Mouse (Mus musculus): ENCODE results near the gene Lrrc28. TPM values are rescaled to one million over a fixed set of nuclear protein-coding genes. Genes with fewer than 3 reads are reported as not detected.

The Lrrc28 gene
- polyA plus RNA-seq, 1 experiment = 1.7 TPM

DNA sequence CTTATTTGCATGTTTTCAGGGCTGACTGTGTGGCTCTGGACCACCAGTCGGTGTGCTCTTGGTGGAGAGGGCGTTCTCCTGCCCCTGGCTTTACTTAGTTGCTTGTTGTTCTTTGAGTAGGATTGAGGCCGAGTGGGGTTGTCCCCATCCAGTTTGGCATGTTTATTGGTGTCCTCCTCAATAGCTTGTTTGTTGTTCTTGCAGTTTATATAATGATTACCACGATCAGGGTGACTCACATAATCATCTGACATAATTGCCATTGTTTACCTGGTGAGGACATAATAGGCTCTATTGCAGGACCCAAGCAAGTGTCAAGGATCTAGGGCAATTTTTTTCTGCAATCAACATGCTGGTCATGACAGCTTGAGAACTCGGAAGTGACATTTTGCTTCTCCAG is 7.1 kb upstream of the Lrrc28 start:
- H3K4me3 ChIP-seq (replicated peaks) = no peak overlapping the region
- H3K9me3 ChIP-seq (ENCODE audit: control insufficient read depth, low read length) = no peaks in the 10 kb centered on the region
- no peaks in the 10 kb centered on the region for H3K27me3 ChIP-seq (ENCODE audit: control insufficient read depth)
- no peaks in the 10 kb centered on the region for H3K36me3 ChIP-seq (ENCODE audit: control insufficient read depth)
- TF ChIP-seq TAL1 (IDR thresholded peaks at IDR 0.05; ENCODE audit: low read length) = no peak
- TF ChIP-seq GATA1 (IDR thresholded peaks at IDR 0.05; ENCODE audit: low read length) = no peak
- no peaks in the 10 kb centered on the region for H3K4me1 ChIP-seq (ENCODE audit: control insufficient read depth)

GRCm38 (mm10) chr7:67648376-67648775 is 3.3 kb upstream of the Lrrc28 start:
- TF ChIP-seq TAL1 (IDR thresholded peaks at IDR 0.05; ENCODE audit: low read length) = no peak
- TF ChIP-seq GATA1 (IDR thresholded peaks at IDR 0.05; ENCODE audit: low read length) = no peak
- Histone ChIP-seq H3K27me3 (ENCODE audit: control insufficient read depth) (no peaks in the 10 kb centered on the region), H3K4me3 (replicated peaks) (no peak overlapping the region), H3K36me3 (ENCODE audit: control insufficient read depth) (no peaks in the 10 kb centered on the region), H3K4me1 (ENCODE audit: control insufficient read depth) (peaks cover 19% of the 10 kb centered on the region), H3K9me3 (ENCODE audit: control insufficient read depth, low read length) (no peaks in the 10 kb centered on the region)

GRCm38 (mm10) chr7:67647277-67647676 is 2.2 kb upstream of the Lrrc28 start, which contains the start of gene Ttc23:
Gene Ttc23 (plus strand): TSS chr7:67647410.
- H3K9me3 ChIP-seq (ENCODE audit: control insufficient read depth, low read length) = no peaks in the 10 kb centered on the region
- H3K27me3 ChIP-seq (ENCODE audit: control insufficient read depth) = no peaks in the 10 kb centered on the region
- peaks cover 23% of the 10 kb centered on the region for H3K4me1 ChIP-seq (ENCODE audit: control insufficient read depth)
- H3K36me3 ChIP-seq (ENCODE audit: control insufficient read depth) = no peaks in the 10 kb centered on the region
- TF ChIP-seq TAL1 (IDR thresholded peaks at IDR 0.05; ENCODE audit: low read length) (no peak), GATA1 (IDR thresholded peaks at IDR 0.05; ENCODE audit: low read length) (no peak)
- H3K4me3 ChIP-seq (replicated peaks) = peak within 1 kb of the TSS; percentile 33

DNA sequence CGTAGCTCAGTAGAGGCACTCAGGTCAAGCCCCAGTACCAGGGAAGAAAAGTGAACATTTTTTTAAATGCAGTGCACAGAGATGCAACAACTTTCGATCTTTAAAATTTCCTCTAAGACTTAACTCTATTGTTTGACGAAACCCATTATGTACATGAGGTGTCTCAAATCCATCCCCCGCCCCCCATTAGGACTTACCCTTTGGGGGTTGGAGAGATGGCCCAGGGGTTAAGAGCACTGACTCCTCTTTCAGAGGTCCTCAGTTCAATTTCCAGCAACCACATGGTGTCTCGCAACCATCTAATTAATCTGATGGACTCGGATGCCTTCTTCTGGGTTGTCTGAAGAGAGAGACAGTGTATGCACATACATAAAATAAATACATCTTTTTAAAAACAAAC is 1.1 kb upstream of the Lrrc28 start:
- Histone ChIP-seq H3K36me3 (ENCODE audit: control insufficient read depth) (no peaks in the 10 kb centered on the region), H3K9me3 (ENCODE audit: control insufficient read depth, low read length) (no peaks in the 10 kb centered on the region), H3K27me3 (ENCODE audit: control insufficient read depth) (no peaks in the 10 kb centered on the region), H3K4me3 (replicated peaks) (peak overlapping the region; percentile 68), H3K4me1 (ENCODE audit: control insufficient read depth) (peaks cover 23% of the 10 kb centered on the region)
- no peak for TF ChIP-seq TAL1 (IDR thresholded peaks at IDR 0.05; ENCODE audit: low read length)
- TF ChIP-seq GATA1 (IDR thresholded peaks at IDR 0.05; ENCODE audit: low read length) = no peak

- Histone ChIP-seq H3K27me3 (ENCODE audit: control insufficient read depth) (no peaks in the 10 kb centered on the region), H3K36me3 (ENCODE audit: control insufficient read depth) (peaks cover 4% of the 10 kb centered on the region), H3K4me1 (ENCODE audit: control insufficient read depth) (peaks cover 23% of the 10 kb centered on the region), H3K9me3 (ENCODE audit: control insufficient read depth, low read length) (no peaks in the 10 kb centered on the region), H3K4me3 (replicated peaks) (peak overlapping the region; percentile 68)
- no peak for TF ChIP-seq TAL1 (IDR thresholded peaks at IDR 0.05; ENCODE audit: low read length)
- TF ChIP-seq GATA1 (IDR thresholded peaks at IDR 0.05; ENCODE audit: low read length) = no peak
Measured at GRCm38 (mm10) chr7:67645681-67646014, 580 bp upstream of the Lrrc28 start.

DNA sequence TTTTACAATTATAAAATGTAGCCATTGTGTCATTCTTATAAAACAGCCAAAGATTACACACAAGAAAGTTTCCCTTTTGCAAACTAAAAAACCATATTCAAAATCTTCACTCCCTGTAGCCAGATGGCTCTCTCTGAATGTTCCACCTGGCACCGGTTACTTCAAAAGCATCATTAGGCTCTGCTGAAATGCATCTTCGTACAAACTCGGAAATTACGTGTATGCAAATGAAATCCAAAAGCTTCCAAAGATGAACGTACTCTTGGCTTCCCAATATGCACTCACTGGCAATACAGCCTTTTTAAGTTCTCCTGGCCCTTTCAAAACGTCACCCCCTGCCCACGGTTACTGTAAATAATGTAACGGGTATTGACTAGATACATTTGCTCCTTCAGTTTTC is 777 bp downstream of the Lrrc28 start:
- Histone ChIP-seq H3K9me3 (ENCODE audit: control insufficient read depth, low read length) (no peaks in the 10 kb centered on the region), H3K4me1 (ENCODE audit: control insufficient read depth) (peaks cover 23% of the 10 kb centered on the region), H3K36me3 (ENCODE audit: control insufficient read depth) (peaks cover 5% of the 10 kb centered on the region), H3K27me3 (ENCODE audit: control insufficient read depth) (no peaks in the 10 kb centered on the region), H3K4me3 (replicated peaks) (peak overlapping the region; percentile 68)
- no peak for TF ChIP-seq TAL1 (IDR thresholded peaks at IDR 0.05; ENCODE audit: low read length)
- no peak for TF ChIP-seq GATA1 (IDR thresholded peaks at IDR 0.05; ENCODE audit: low read length)

DNA sequence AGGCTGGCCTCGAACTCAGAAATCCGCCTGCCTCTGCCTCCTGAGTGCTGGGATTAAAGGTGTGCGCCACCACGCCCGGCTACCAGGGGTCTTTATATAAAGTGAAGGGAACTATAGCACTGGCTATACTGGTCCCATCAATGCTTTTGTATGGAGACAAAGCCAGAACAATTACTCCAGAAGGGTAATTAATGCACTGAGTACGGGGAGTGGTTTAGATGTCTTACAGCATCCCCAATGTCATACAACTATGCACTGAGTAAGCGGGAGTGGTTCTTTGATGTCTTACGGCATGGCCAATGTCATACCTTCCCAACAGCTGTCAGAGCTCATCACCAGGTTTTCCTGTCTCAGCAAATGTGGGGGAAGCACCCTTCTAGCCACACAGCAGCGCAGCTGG is 2.1 kb downstream of the Lrrc28 start:
- Histone ChIP-seq H3K36me3 (ENCODE audit: control insufficient read depth) (peaks cover 5% of the 10 kb centered on the region), H3K4me3 (replicated peaks) (no peak overlapping the region), H3K4me1 (ENCODE audit: control insufficient read depth) (peaks cover 23% of the 10 kb centered on the region), H3K27me3 (ENCODE audit: control insufficient read depth) (no peaks in the 10 kb centered on the region), H3K9me3 (ENCODE audit: control insufficient read depth, low read length) (no peaks in the 10 kb centered on the region)
- TF ChIP-seq TAL1 (IDR thresholded peaks at IDR 0.05; ENCODE audit: low read length) = no peak
- no peak for TF ChIP-seq GATA1 (IDR thresholded peaks at IDR 0.05; ENCODE audit: low read length)

GRCm38 (mm10) chr7:67639006-67639405 is 6.1 kb downstream of the Lrrc28 start:
- Histone ChIP-seq H3K4me3 (replicated peaks) (no peak overlapping the region), H3K9me3 (ENCODE audit: control insufficient read depth, low read length) (no peaks in the 10 kb centered on the region), H3K36me3 (ENCODE audit: control insufficient read depth) (peaks cover 5% of the 10 kb centered on the region), H3K4me1 (ENCODE audit: control insufficient read depth) (peaks cover 8% of the 10 kb centered on the region), H3K27me3 (ENCODE audit: control insufficient read depth) (no peaks in the 10 kb centered on the region)
- TF ChIP-seq TAL1 (IDR thresholded peaks at IDR 0.05; ENCODE audit: low read length) (no peak), GATA1 (IDR thresholded peaks at IDR 0.05; ENCODE audit: low read length) (no peak)

- no peak overlapping the region for H3K4me3 ChIP-seq (replicated peaks)
- peaks cover 7% of the 10 kb centered on the region for H3K36me3 ChIP-seq (ENCODE audit: control insufficient read depth)
- no peaks in the 10 kb centered on the region for H3K27me3 ChIP-seq (ENCODE audit: control insufficient read depth)
- TF ChIP-seq GATA1 (IDR thresholded peaks at IDR 0.05; ENCODE audit: low read length) = no peak
- TF ChIP-seq TAL1 (IDR thresholded peaks at IDR 0.05; ENCODE audit: low read length) = no peak
- H3K9me3 ChIP-seq (ENCODE audit: control insufficient read depth, low read length) = peaks cover 3% of the 10 kb centered on the region; the same call in 1 of the 2 replicates
- H3K4me1 ChIP-seq (ENCODE audit: control insufficient read depth) = no peaks in the 10 kb centered on the region
Measured at GRCm38 (mm10) chr7:67636161-67636560, 8.9 kb downstream of the Lrrc28 start.

DNA sequence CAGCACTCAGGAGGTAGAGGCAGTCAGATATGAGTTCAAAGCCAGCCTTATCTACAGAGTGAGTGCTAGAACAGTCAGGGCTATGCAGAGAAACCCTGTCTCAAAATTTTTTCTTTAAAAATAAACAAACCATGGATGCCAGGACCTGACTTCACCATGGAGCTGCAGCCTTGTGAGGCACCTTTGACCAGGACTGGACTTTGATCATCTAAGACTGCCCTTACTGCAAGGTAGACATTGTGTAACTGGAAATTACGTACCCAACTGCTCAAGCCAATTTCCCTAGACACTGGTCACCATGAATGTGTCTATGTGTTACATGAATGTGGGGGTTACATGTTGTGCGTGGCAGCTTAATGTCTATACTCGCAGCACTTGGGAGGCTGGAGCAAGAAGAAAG is 10.9 kb downstream of the Lrrc28 start:
- Histone ChIP-seq H3K4me1 (ENCODE audit: control insufficient read depth) (no peaks in the 10 kb centered on the region), H3K4me3 (replicated peaks) (no peak overlapping the region), H3K27me3 (ENCODE audit: control insufficient read depth) (no peaks in the 10 kb centered on the region), H3K9me3 (ENCODE audit: control insufficient read depth, low read length) (peaks cover 3% of the 10 kb centered on the region; the same call in 1 of the 2 replicates), H3K36me3 (ENCODE audit: control insufficient read depth) (peaks cover 2% of the 10 kb centered on the region; the same call in 1 of the 2 replicates)
- TF ChIP-seq TAL1 (IDR thresholded peaks at IDR 0.05; ENCODE audit: low read length) = no peak
- TF ChIP-seq GATA1 (IDR thresholded peaks at IDR 0.05; ENCODE audit: low read length) = no peak

All from erythroblast, embryonic 14.5 days (primary cell).